Mouse (Mus musculus): ENCODE results near the gene Scgb1b19.
"Not testable (repeated sequence)": the region's sequence is repeated elsewhere in the genome, so short reads cannot be mapped to it uniquely, and the experiment has no call there.

Gene Scgb1b19

GRCm38 (mm10) chr7:33286991-33287390 is at the start of gene Scgb1b19:
TSS of gene Scgb1b19 (plus strand) at chr7:33287291.
- not testable (repeated sequence) for DNase-seq (ENCODE audit: low spot score in 2 of 2)

DNA sequence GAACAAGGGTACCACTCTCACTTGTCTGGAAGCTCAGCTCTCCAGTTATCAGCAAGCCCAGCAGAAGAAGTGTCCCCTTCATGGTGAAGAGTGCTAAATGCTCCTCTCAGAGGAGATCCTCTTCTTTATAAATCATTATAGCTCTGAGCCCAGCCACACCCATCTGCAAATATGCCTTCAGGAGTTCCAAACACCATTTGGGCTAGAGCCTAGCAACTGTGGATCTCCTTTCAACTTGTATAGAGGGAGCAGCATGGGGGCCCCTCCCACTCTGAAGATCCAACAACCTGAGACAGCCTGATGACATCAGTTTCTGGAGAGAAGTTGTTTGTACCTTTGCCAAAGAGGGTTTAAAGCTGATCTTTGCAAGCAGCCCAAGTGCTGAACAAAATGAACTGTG is 6.9 kb upstream of the Scgb1b19 start, which contains the start of gene Scgb2b19:
Gene Scgb2b19 (minus strand): TSS at position 101 of the 400 bp plus-strand sequence.
- not testable (repeated sequence) for DNase-seq (ENCODE audit: low spot score in 2 of 2)

Data from right cerebral cortex, postnatal 36 days (tissue).